Mouse (Mus musculus) olfactory bulb, adult 2 months (tissue): Measurements from ENCODE around the gene Gpr19.

ENCODE experiments used
- CTCF ChIP-seq: fragments of 200-500 bp; IDR thresholded peaks from 2 replicates; pipeline ENCODE4 v1.5.1; 2012; ENCODE audit warnings: low read depth, mild to moderate bottlenecking, low read length, moderate library complexity; ENCODE audit not compliant: insufficient read depth
- POLR2A ChIP-seq: fragments of 200-500 bp; IDR thresholded peaks from 2 replicates; pipeline ENCODE4 v1.6.1; 2012; ENCODE audit warnings: mild to moderate bottlenecking, low read depth, low read length, moderate library complexity; ENCODE audit not compliant: insufficient read depth

DNA sequence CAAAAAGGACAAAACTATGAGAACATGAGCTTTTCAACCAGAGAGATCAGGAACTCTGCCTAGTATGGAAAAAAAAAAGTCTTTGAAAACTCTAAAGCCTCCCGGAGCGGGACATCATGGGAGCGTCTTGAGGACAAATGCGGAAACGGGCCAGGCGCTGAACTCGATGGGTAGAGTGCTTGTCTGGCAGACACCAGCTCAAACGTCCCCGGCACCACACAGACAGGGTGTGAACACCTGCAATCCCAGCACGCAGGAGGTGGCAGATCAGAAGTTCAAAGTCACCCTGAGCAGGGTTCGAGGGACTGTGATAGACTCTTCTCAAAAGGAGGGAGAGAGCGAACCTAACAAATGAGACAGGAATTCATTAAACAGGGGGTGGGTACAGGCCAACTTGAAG, 37.0 kb downstream of the Gpr19 start:
- no peak for TF ChIP-seq POLR2A
- TF ChIP-seq CTCF, result no peak
